Mouse (Mus musculus) MEL (cell line): ENCODE measurements around the gene Btnl10. TPM values are rescaled to one million over a fixed set of nuclear protein-coding genes. Genes with fewer than 3 reads are reported as not detected.

Experiments used
- DNase-seq: peaks from one replicate; pipeline ENCODE4 v3.0.0; 2011; ENCODE audit warnings: low read depth, low spot score
- H3K27ac ChIP-seq: 2 replicates; pipeline ENCODE4 v1.5.1; 2012; ENCODE audit warnings: low read depth, mild to moderate bottlenecking, control low read depth, low read length, moderate library complexity; ENCODE audit not compliant: control insufficient read depth
- H3K27me3 ChIP-seq, 2 experiments: fragments of 150-350 bp in 1 of 2; sonication (generic) in 1 of 2; 2 replicates each; pipeline ENCODE4 v1.6.1; 2012; ENCODE audit warnings: low read length in 2 of 2, mild to moderate bottlenecking in 2 of 2, improper control_type of control experiment in 1 of 2, moderate library complexity in 1 of 2; ENCODE audit not compliant: insufficient read depth in 2 of 2, control insufficient read depth in 1 of 2
- H3K36me3 ChIP-seq, 2 experiments: 2 replicates each; pipeline ENCODE4 v1.6.1; 2012 to 2014; ENCODE audit warnings: low read length in 2 of 2, improper control_type of control experiment in 1 of 2, inconsistent platforms in 1 of 2, mild to moderate bottlenecking in 1 of 2; ENCODE audit not compliant: insufficient read depth in 2 of 2, control insufficient read depth in 1 of 2
- H3K4me1 ChIP-seq, 2 experiments: fragments of 150-350 bp in 1 of 2; sonication (generic) in 1 of 2; 2 replicates each; pipeline ENCODE4 v1.6.1; 2012; ENCODE audit warnings: low read length in 2 of 2, improper control_type of control experiment in 1 of 2, mild to moderate bottlenecking in 1 of 2; ENCODE audit not compliant: insufficient read depth in 2 of 2, control insufficient read depth in 1 of 2
- H3K4me3 ChIP-seq, 2 experiments: fragments of 150-350 bp in 1 of 2; sonication (generic) in 1 of 2; 2 replicates each; pipeline ENCODE4 v1.5.1; 2012; ENCODE audit warnings: low read depth in 2 of 2, low read length in 2 of 2, mild to moderate bottlenecking in 2 of 2, moderate library complexity in 2 of 2, control low read depth in 1 of 2, improper control_type of control experiment in 1 of 2; ENCODE audit not compliant: control insufficient read depth in 1 of 2, insufficient read depth in 1 of 2
- H3K79me2 ChIP-seq: 2 replicates; pipeline ENCODE4 v1.6.1; 2012; ENCODE audit warnings: mild to moderate bottlenecking, low read length, moderate library complexity; ENCODE audit not compliant: control insufficient read depth, poor library complexity, insufficient read depth
- H3K9ac ChIP-seq: 2 replicates; pipeline ENCODE4 v1.6.1; 2012; ENCODE audit warnings: low read depth, mild to moderate bottlenecking, control low read depth, low read length, moderate library complexity; ENCODE audit not compliant: control insufficient read depth, poor library complexity, severe bottlenecking
- H3K9me3 ChIP-seq: fragments of 150-350 bp; sonication (generic); replicated peaks from 2 replicates; pipeline ENCODE4 v1.6.1; 2012; ENCODE audit warnings: mild to moderate bottlenecking, low read length, improper control_type of control experiment, moderate library complexity; ENCODE audit not compliant: insufficient read depth
- CHD2 ChIP-seq: IDR thresholded peaks from 2 replicates; pipeline ENCODE4 v1.6.1; 2011; ENCODE audit warnings: low read length, improper control_type of control experiment
- CTCF ChIP-seq, 3 experiments: IDR thresholded peaks in 2 of 3; conservative IDR thresholded peaks in 1 of 3; 2 replicates each; pipeline ENCODE4 v1.5.1; 2011 to 2012; ENCODE audit warnings: low read length in 3 of 3, low read depth in 2 of 3, mild to moderate bottlenecking in 2 of 3, improper control_type of control experiment in 1 of 3, inconsistent platforms in 1 of 3, mixed read lengths in 1 of 3, moderate library complexity in 1 of 3; ENCODE audit not compliant: control insufficient read depth in 1 of 3, insufficient read depth in 1 of 3, poor library complexity in 1 of 3, severe bottlenecking in 1 of 3
- E2F4 ChIP-seq: IDR thresholded peaks from 2 replicates; pipeline ENCODE4 v1.6.1; 2011; ENCODE audit warnings: low read depth, low read length, improper control_type of control experiment, borderline replicate concordance
- ELF1 ChIP-seq: IDR thresholded peaks from 2 replicates; pipeline ENCODE4 v1.6.1; 2014; ENCODE audit warnings: low read depth, mild to moderate bottlenecking, inconsistent platforms, low read length, improper control_type of control experiment, moderate library complexity
- ETS1 ChIP-seq: IDR thresholded peaks from 2 replicates; pipeline ENCODE4 v1.6.1; 2012; ENCODE audit warnings: low read depth, mild to moderate bottlenecking, inconsistent platforms, low read length, improper control_type of control experiment, moderate library complexity
- GABPA ChIP-seq: IDR thresholded peaks from 2 replicates; pipeline ENCODE4 v1.6.1; 2012; ENCODE audit warnings: low read depth, mild to moderate bottlenecking, inconsistent platforms, low read length, improper control_type of control experiment, moderate library complexity
- GATA1 ChIP-seq: IDR thresholded peaks from 2 replicates; pipeline ENCODE4 v1.6.1; 2011; ENCODE audit warnings: low read depth, low read length, improper control_type of control experiment
- HCFC1 ChIP-seq: IDR thresholded peaks from 2 replicates; pipeline ENCODE4 v1.6.1; 2012; ENCODE audit warnings: low read depth, mild to moderate bottlenecking, inconsistent platforms, low read length, improper control_type of control experiment, moderate library complexity
- MAFK ChIP-seq: IDR thresholded peaks from 2 replicates; pipeline ENCODE4 v1.6.1; 2011; ENCODE audit warnings: low read depth, mild to moderate bottlenecking, low read length, improper control_type of control experiment, borderline replicate concordance
- MAX ChIP-seq: IDR thresholded peaks from 2 replicates; pipeline ENCODE4 v1.6.1; 2011; ENCODE audit warnings: low read length, improper control_type of control experiment
- MEF2A ChIP-seq: IDR thresholded peaks from 2 replicates; pipeline ENCODE4 v1.6.1; 2014; ENCODE audit warnings: low read depth, mild to moderate bottlenecking, inconsistent platforms, low read length, improper control_type of control experiment; ENCODE audit not compliant: poor library complexity, insufficient replicate concordance, severe bottlenecking; ENCODE audit errors: extremely low read depth
- MXI1 ChIP-seq: IDR thresholded peaks from 2 replicates; pipeline ENCODE4 v1.6.1; 2011; ENCODE audit warnings: mild to moderate bottlenecking, low read depth, low read length, improper control_type of control experiment
- MYB ChIP-seq: IDR thresholded peaks from 2 replicates; pipeline ENCODE4 v1.6.1; 2011; ENCODE audit warnings: mild to moderate bottlenecking, low read depth, low read length, improper control_type of control experiment
- MYC ChIP-seq: IDR thresholded peaks from 2 replicates; pipeline ENCODE4 v1.6.1; 2011; ENCODE audit warnings: low read depth, mild to moderate bottlenecking, low read length, improper control_type of control experiment, moderate library complexity
- NRF1 ChIP-seq: IDR thresholded peaks from 2 replicates; pipeline ENCODE4 v1.6.1; 2014; ENCODE audit warnings: low read depth, mild to moderate bottlenecking, inconsistent platforms, low read length, improper control_type of control experiment, moderate library complexity; ENCODE audit not compliant: poor library complexity, insufficient read depth, severe bottlenecking
- POLR2A ChIP-seq, 2 experiments: IDR thresholded peaks; 2 replicates each; pipeline ENCODE4 v1.6.1; 2011 to 2012; ENCODE audit warnings: low read length in 2 of 2, mild to moderate bottlenecking in 2 of 2, control low read depth in 1 of 2, improper control_type of control experiment in 1 of 2, low read depth in 1 of 2, moderate library complexity in 1 of 2; ENCODE audit not compliant: control insufficient read depth in 1 of 2, insufficient read depth in 1 of 2, poor library complexity in 1 of 2
- POLR2AphosphoS2 ChIP-seq: IDR thresholded peaks from 2 replicates; pipeline ENCODE4 v1.6.1; 2011; ENCODE audit warnings: low read length, improper control_type of control experiment
- SIN3A ChIP-seq: IDR thresholded peaks from 2 replicates; pipeline ENCODE4 v1.6.1; 2012; ENCODE audit warnings: low read length, improper control_type of control experiment, inconsistent platforms
- SMC3 ChIP-seq: IDR thresholded peaks from 2 replicates; pipeline ENCODE4 v1.6.1; 2011; ENCODE audit warnings: low read depth, low read length, improper control_type of control experiment
- TAL1 ChIP-seq: IDR thresholded peaks from 2 replicates; pipeline ENCODE4 v1.6.1; 2012; ENCODE audit warnings: mild to moderate bottlenecking, inconsistent platforms, low read length, moderate library complexity, mixed read lengths
- TCF12 ChIP-seq: IDR thresholded peaks from 2 replicates; pipeline ENCODE4 v1.6.1; 2014; ENCODE audit warnings: low read depth, mild to moderate bottlenecking, inconsistent platforms, low read length, improper control_type of control experiment, moderate library complexity
- UBTF ChIP-seq: IDR thresholded peaks from 2 replicates; pipeline ENCODE4 v1.6.1; 2012; ENCODE audit warnings: low read depth, mild to moderate bottlenecking, inconsistent platforms, low read length, improper control_type of control experiment, moderate library complexity, borderline replicate concordance; ENCODE audit not compliant: insufficient read depth
- polyA plus RNA-seq, 2 experiments: library from polyadenylated mRNA; stranded (reverse) in 1 of 2; unstranded in 1 of 2; fragments of >175 nt in 1 of 2; fragments of >200 nt in 1 of 2; gene quantifications; 2 replicates each; pipeline versions ENCODE4 v1.2.1 to v1.2.4; 2012; ENCODE audit warnings: low replicate concordance in 2 of 2, low read depth in 1 of 2; ENCODE audit not compliant: insufficient read length in 2 of 2, insufficient read depth in 1 of 2, missing spikeins in 1 of 2
- total RNA-seq: library from RNA; depleted of rRNA; stranded (reverse); fragments of 300-350 nt; gene quantifications from 2 replicates; pipeline ENCODE4 v1.2.3, GENCODE M21; 2012

Gene Btnl10
- total and polyA plus RNA-seq, 3 experiments, result 0.92 to 1.7 TPM; not detected in 1

- no peak for TF ChIP-seq CHD2
- TF ChIP-seq SMC3, result 0 out of 2 replicates have a peak, but pooled peaks have one; percentile 19
- no peak for TF ChIP-seq UBTF
- TF ChIP-seq POLR2A (IDR thresholded peaks at IDR 0.05; ENCODE audit: control insufficient read depth in 1 of 2, insufficient read depth in 1 of 2, low read depth in 1 of 2, low read length in 2 of 2, poor library complexity in 1 of 2), result 0 out of 4 replicates have a peak, but pooled peaks of 1 of the 2 experiments have one; percentile 34
- no peak for TF ChIP-seq SIN3A
- TF ChIP-seq NRF1, result no peak
- no peak for TF ChIP-seq MYB
- peak in 2 of 3 experiments; percentile 34 to 35; a peak in 4 of 6 replicates for TF ChIP-seq CTCF (IDR thresholded peaks at IDR 0.05 in 2 of 3, conservative IDR thresholded peaks at IDR 0.05 in 1 of 3; ENCODE audit: control insufficient read depth in 1 of 3, insufficient read depth in 1 of 3, low read depth in 2 of 3, low read length in 3 of 3, poor library complexity in 1 of 3, severe bottlenecking in 1 of 3)
- TF ChIP-seq ETS1, result no peak
- no peak for TF ChIP-seq MXI1
- no peak for TF ChIP-seq MAFK
- H3K27me3 ChIP-seq, result no peaks in the 10 kb centered on the region
- H3K9ac ChIP-seq, result no peak overlapping the region
- no peak overlapping the region for H3K4me3 ChIP-seq
- peaks cover 3 to 13% of the 10 kb centered on the region in 2 experiments for H3K36me3 ChIP-seq
- peaks cover 1% of the 10 kb centered on the region; the same call in 1 of the 2 replicates for H3K79me2 ChIP-seq
- peaks cover 4 to 15% of the 10 kb centered on the region in 2 experiments; a peak in 3 of 4 replicates for H3K4me1 ChIP-seq
- no peaks in the 10 kb centered on the region for H3K9me3 ChIP-seq
- peak; percentile 48 for DNase-seq
- no peak overlapping the region for H3K27ac ChIP-seq
Measured at GRCm38 (mm10) chr11:58931576-58931975, 13.9 kb downstream of the Btnl10 start.

- Histone ChIP-seq H3K9ac (peak overlapping the region; percentile 90), H3K27ac (no peak overlapping the region), H3K4me3 (peak overlapping the region; percentile 84 to 89), H3K4me1 (peaks cover 2 to 16% of the 10 kb centered on the region in 2 experiments; a peak in 3 of 4 replicates), H3K9me3 (no peaks in the 10 kb centered on the region), H3K36me3 (peaks cover 3 to 8% of the 10 kb centered on the region in 2 experiments), H3K79me2 (peaks cover 17% of the 10 kb centered on the region), H3K27me3 (no peaks in the 10 kb centered on the region)
- DNase-seq, result peak; percentile 66
- peak; percentile 65 for TF ChIP-seq GATA1
- TF ChIP-seq MXI1, result no peak
- TF ChIP-seq NRF1, result peak; percentile 79
Measured at GRCm38 (mm10) chr11:58937909-58938308, 20.2 kb downstream of the Btnl10 start.

GRCm38 (mm10) chr11:58938322-58939087 lies 20.8 kb downstream of the Btnl10 start, which contains the start of gene Rnf187:
Gene Rnf187 (minus strand): TSS chr11:58938916.
- Histone ChIP-seq H3K79me2 (peaks cover 17% of the 10 kb centered on the region), H3K36me3 (peaks cover 3 to 8% of the 10 kb centered on the region in 2 experiments), H3K27ac (peak within 1 kb of the TSS; percentile 34), H3K9me3 (no peaks in the 10 kb centered on the region), H3K4me1 (peaks cover 2 to 16% of the 10 kb centered on the region in 2 experiments; a peak in 3 of 4 replicates), H3K9ac (peak within 1 kb of the TSS; percentile 90), H3K4me3 (peak within 1 kb of the TSS; percentile 84 to 89), H3K27me3 (no peaks in the 10 kb centered on the region)
- peak; percentile 96 for DNase-seq
- TF ChIP-seq ETS1, result peak; percentile 24; the same call in 1 of the 2 replicates
- TF ChIP-seq TCF12, result peak; percentile 75
- peak; percentile 14; the same call in 1 of the 2 replicates for TF ChIP-seq GATA1
- TF ChIP-seq SIN3A, result peak; percentile 91
- TF ChIP-seq MAFK, result no peak
- peak; percentile 84 for TF ChIP-seq HCFC1
- TF ChIP-seq MEF2A, result no peak
- no peak for TF ChIP-seq E2F4
- TF ChIP-seq POLR2AphosphoS2, result peak; percentile 79; the same call in 1 of the 2 replicates
- no peak; the same call in 1 of the 2 replicates for TF ChIP-seq MAX
- TF ChIP-seq POLR2A (IDR thresholded peaks at IDR 0.05; ENCODE audit: control insufficient read depth in 1 of 2, insufficient read depth in 1 of 2, low read depth in 1 of 2, low read length in 2 of 2, poor library complexity in 1 of 2), result peak; percentile 92 to 93
- no peak for TF ChIP-seq TAL1
- no peak for TF ChIP-seq GABPA
- peak; percentile 73 for TF ChIP-seq NRF1
- no peak for TF ChIP-seq MYC
- no peak for TF ChIP-seq ELF1
